9 mouse cellular contexts compared by ENCODE assay signal in the genomic region with DNA sequence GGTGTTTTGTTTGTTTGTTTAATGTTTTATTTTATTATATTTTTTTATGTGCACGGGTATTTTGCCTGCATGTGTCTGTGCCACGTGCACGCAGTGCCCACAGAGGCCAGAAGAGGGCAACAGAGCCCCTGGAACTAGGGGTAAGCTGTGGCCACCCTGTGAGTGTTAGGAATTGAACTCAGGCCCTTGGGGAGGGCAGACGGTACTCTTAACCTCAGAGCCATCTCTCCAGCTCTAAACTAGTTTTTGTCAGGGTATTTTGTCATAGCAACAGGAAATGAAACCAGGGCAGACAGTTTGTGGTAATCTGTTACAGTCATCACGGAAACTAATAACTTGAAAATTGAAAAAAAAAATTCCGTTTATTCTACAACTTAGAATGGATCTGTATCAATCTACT.
DNase-seq lines count a peak whose midpoint lies in the region; ATAC-seq and TF ChIP-seq lines count a peak whose summit lies in the region.
"Had no signal": no experiment of that assay in that cellular context is flagged by ENCODE, and none has a peak within 500 bp of the region (broad histone marks: within the 10 kb centered on the region; RNA-seq: fewer than 3 reads in every experiment).

No protein-coding gene starts in this region.

- no peaks in the 10 kb centered on the region for H3K27me3 ChIP-seq in lung, postnatal 0 days (replicated peaks; ENCODE audit: insufficient read depth, low read length)
- no peaks in the 10 kb centered on the region for H3K27me3 ChIP-seq in spleen, adult 2 months (ENCODE audit: control insufficient read depth, insufficient read depth, low read length)
- H3K27me3 ChIP-seq: hindbrain, embryonic 15.5 days had no signal

- H3K4me3 ChIP-seq in gastrocnemius, adult 2 months: no peak overlapping the region
- no peak overlapping the region for H3K4me3 ChIP-seq in lung, postnatal 0 days (ENCODE audit: low read depth, low read length)
- no peak overlapping the region for H3K4me3 ChIP-seq in spleen, adult 2 months (ENCODE audit: extremely low read depth, insufficient read depth, insufficient read length)
- H3K4me3 ChIP-seq: hindbrain, embryonic 15.5 days had no signal

- no peak overlapping the region for H3K9ac ChIP-seq in lung, postnatal 0 days (replicated peaks; ENCODE audit: low read depth)
- H3K9ac ChIP-seq: hindbrain, embryonic 15.5 days had no signal

- DNase-seq in cerebellum, postnatal 14 days: peak; percentile 54 to 70
- no peak for DNase-seq in cerebellum, adult 11 months
- DNase-seq in 3T3-L1 (ENCODE audit: low read depth, low spot score): peak; percentile 77
- peak; percentile 69 to 92 for DNase-seq in adrenal gland, adult (ENCODE audit: inconsistent age in 2 of 2, low spot score in 1 of 2)
- DNase-seq in gastrocnemius, adult 2 months: peak; percentile 84
- DNase-seq in kidney, postnatal 25 days: peak; percentile 67 to 78
- DNase-seq in lung, postnatal 0 days (ENCODE audit: low spot score): peak; percentile 65
- DNase-seq in spleen, adult 2 months (ENCODE audit: low read depth in 1 of 2, low spot score in 2 of 2): peak; percentile 9 to 49

- no peak overlapping the region for H3K27ac ChIP-seq in gastrocnemius, adult 2 months
- no peak overlapping the region for H3K27ac ChIP-seq in lung, postnatal 0 days (ENCODE audit: low read length)
- no peak overlapping the region for H3K27ac ChIP-seq in spleen, adult 2 months (ENCODE audit: insufficient read depth, low read length)
- H3K27ac ChIP-seq: hindbrain, embryonic 15.5 days had no signal

- ATAC-seq in lung, postnatal 0 days: 0 out of 2 replicates have a peak, but pooled peaks have one; percentile 57

- H3K4me2 ChIP-seq in lung, postnatal 0 days (replicated peaks; ENCODE audit: low read depth, low read length): no peak overlapping the region
- H3K4me2 ChIP-seq: hindbrain, embryonic 15.5 days had no signal

- WGBS in lung, postnatal 0 days: 56% methylated on average over 6 of the region's 6 CpGs
- WGBS in spleen, adult 2 months: 40% methylated on average over 6 of the region's 6 CpGs

- peaks cover 4% of the 10 kb centered on the region; the same call in 1 of the 2 replicates for H3K36me3 ChIP-seq in lung, postnatal 0 days (ENCODE audit: insufficient read depth, low read length)
- no peaks in the 10 kb centered on the region for H3K36me3 ChIP-seq in spleen, adult 2 months (ENCODE audit: control insufficient read depth, insufficient read depth, low read length)
- H3K36me3 ChIP-seq: hindbrain, embryonic 15.5 days had no signal

- no peaks in the 10 kb centered on the region for H3K9me3 ChIP-seq in lung, postnatal 0 days (ENCODE audit: low read length)
- H3K9me3 ChIP-seq: hindbrain, embryonic 15.5 days had no signal

- no peaks in the 10 kb centered on the region for H3K4me1 ChIP-seq in lung, postnatal 0 days (ENCODE audit: insufficient read depth, low read depth, low read length)
- no peaks in the 10 kb centered on the region; the same call in 1 of the 2 replicates for H3K4me1 ChIP-seq in spleen, adult 2 months (ENCODE audit: control insufficient read depth, insufficient read depth, insufficient read length)
- H3K4me1 ChIP-seq: hindbrain, embryonic 15.5 days had no signal

- TF ChIP-seq CTCF in gastrocnemius, adult 2 months (IDR thresholded peaks at IDR 0.05): no peak; the same call in 1 of the 2 replicates
- peak; percentile 83 for TF ChIP-seq CTCF in lung, postnatal 0 days (IDR thresholded peaks at IDR 0.05)
- TF ChIP-seq CTCF in spleen, adult 2 months (IDR thresholded peaks at IDR 0.05; ENCODE audit: extremely low read depth, insufficient read depth, insufficient read length, insufficient replicate concordance): peak; percentile 72; the same call in 1 of the 2 replicates

- no peak for TF ChIP-seq EP300 in lung, postnatal 0 days (IDR thresholded peaks at IDR 0.05)

- intact Hi-C loops in gastrocnemius, adult 2 months (cut with DNase I): loop anchor here (10.0 kb wide), 1 partner anchor 73 kb away; no protein-coding TSS in a partner anchor

- TF ChIP-seq POLR2A in spleen, adult 2 months (IDR thresholded peaks at IDR 0.05; ENCODE audit: low read depth, low read length): no peak
